Mouse (Mus musculus) embryo, embryonic 10.5 days (tissue): ENCODE results near the gene Zfp367.

ENCODE experiments used
- DNase-seq: peaks from one replicate; pipeline ENCODE4 v3.0.0-alpha.2; 2015; ENCODE audit warnings: low spot score

Gene Zfp367

DNA sequence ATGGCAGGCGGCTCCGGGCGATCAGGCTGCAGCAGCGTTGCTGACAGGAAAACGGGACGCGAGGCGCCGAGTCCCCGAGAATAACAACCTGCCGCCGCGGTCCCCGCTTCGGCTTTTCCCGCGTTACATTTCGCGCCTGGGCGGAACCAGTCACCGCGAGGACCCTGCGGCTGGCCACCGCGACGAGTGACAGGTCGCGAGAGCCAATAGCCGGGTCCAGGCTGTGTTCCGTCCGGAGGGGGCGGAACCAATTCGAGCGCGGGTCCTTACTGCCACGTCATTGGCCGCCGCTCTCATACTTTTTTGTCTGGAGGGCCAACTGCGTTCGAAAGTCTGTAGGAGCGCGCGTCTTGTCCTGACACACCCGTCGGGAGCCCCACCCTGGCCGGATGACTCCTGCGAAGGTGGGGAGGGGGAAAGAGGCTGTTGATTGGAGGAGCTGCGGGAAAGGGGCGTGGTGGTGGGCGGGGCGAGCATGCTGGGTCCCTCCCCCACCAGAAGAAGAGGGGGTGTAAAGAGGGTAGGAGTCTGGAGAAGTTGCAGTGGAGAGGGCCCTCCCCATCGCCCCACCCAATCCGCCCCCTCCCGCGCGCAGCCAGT is at the start of gene Zfp367:
Zfp367 (minus strand) TSS at position 120 of the 600 bp plus-strand sequence.
- peak; percentile 99 for DNase-seq

DNA sequence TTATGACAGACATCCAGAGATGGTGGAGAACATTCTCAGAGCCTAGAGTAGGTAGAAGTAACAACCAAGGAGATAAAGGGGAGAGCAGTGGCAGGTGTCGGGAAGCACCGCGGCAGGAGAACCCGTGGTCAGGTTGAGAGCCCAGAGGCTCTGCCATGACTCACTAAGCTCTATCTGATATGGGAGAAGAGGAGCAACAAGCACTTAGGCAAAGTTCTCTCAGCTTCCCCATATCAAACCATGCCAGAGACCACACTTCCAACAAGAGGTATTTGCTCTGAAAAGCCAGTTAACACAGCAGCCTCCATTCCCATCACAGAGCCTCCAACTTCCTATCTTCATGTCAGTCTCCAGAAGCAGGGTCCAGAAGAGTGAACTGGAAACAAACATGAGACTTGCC is 47.9 kb upstream of the Zfp367 start:
- DNase-seq = no peak

DNA sequence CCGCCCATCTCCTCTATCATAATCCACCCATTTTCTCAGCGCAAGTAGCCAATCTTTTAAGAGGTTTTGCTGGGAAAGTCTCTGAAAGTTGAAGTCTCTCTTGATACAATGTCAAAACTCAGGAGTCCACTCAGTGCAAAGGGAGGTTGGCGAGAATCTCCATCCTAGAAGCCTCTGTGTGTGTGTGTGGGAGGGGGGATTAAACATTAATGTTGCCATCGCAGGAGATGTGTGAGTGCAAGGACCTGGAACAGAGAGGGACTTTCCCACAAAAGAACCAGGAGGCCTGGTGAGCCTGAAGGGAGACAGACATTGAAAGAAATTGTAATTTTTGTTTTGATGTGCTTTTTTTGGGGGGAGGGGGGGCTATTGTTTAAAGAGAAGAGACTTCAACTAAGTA is 45.3 kb upstream of the Zfp367 start:
- DNase-seq = no peak

GRCm38 (mm10) chr13:64197899-64198298 is 44.9 kb upstream of the Zfp367 start:
- DNase-seq = no peak

DNA sequence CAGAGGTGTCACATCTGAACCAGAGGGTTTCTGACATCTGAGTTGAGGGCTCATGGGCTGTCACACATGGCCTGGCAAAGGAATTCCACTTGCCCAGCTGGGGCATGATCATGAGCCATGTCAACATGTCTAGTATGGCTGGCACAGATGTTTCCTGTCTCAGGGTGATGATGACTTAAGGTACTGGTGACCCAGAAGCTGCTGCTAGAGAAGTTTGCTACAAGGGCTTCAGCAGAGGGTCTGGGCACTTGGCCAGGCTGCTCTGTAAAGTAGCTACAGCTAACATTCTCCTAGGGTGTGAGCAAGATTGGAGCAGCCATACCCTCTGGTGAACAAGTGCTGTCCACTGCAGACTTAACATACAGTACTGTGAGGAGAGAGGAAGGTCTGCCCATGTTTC is 34.1 kb upstream of the Zfp367 start:
- no peak for DNase-seq

- no peak for DNase-seq
Measured at GRCm38 (mm10) chr13:64186516-64186915, 33.5 kb upstream of the Zfp367 start.

DNA sequence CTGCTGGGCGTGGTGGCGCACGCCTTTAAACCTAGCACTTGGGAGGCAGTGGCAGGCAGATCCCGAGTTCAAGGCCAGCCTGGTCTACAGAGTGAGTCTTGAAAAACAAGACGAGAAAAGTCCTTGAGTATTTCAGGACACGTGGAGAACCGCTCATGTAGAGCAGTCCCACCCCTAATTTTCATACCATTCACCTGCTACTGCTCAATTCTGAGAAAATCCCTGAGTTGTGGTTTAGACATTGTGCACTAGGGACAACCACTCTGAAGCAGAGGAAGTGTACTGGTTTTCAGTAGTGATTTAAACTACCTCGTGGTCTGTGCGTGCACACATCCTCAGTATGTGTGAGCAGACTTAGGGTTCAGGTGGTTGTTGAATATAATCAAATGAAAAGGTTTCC is 32.6 kb upstream of the Zfp367 start:
- DNase-seq = no peak

DNA sequence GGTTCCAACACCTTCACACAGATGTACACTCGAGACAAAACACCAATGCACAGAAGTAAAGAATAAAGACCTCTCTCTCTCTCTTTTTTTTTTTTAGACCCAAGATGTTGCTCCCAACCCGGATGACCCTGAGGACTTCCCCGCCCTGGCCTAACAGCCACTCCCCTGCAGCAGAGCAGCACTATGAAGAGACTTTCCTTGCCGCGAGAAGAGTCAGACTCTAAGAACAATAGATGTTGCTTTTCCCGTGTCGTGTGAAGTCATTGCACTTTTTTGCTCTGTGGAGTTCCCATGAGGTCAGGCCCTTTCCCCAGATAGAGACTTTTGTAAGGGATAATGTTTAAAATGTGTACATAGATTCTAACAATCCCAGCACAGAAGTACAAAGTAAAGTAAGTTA is 32.2 kb upstream of the Zfp367 start:
- DNase-seq = no peak

DNA sequence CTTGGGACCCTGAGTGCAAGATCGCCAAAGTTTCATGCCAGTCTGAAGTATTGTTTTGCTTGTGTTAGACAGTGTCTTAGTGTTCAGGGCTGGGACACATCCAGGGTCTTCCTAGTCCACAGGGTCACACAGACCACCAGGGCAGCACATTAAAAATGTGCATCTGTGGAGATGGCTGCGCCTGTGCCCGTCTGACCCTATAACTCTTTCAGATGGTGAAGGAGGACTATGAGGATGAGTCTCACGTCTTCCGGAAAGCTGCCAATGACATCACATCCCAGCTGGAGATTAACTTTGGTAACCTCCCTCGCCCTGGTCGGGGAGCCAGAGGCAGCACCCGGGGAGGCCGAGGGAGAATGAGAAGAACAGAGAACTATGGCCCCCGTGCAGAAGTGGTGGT is 31.4 kb upstream of the Zfp367 start:
- DNase-seq = no peak

DNA sequence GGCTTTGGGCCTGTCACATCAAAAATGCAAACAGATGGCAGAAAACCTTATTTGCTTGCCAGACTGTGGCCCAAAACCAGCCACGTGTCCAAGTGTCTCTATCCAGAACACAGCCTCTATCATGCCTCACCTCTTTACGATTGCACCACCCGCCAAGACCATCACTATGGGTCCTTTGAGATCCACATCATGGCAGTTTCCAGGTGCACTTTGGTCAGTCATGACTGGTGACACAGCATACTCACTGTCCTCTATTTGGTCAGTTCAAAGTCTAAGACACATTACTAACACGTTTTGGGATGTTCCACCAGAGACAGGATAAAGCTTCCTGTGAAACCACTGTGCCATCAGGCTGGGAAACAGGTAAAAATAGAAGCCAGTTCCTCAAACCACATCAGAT is 30.6 kb upstream of the Zfp367 start:
- DNase-seq = no peak

- DNase-seq = no peak
Measured at GRCm38 (mm10) chr13:64182091-64182490, 29.1 kb upstream of the Zfp367 start.

DNA sequence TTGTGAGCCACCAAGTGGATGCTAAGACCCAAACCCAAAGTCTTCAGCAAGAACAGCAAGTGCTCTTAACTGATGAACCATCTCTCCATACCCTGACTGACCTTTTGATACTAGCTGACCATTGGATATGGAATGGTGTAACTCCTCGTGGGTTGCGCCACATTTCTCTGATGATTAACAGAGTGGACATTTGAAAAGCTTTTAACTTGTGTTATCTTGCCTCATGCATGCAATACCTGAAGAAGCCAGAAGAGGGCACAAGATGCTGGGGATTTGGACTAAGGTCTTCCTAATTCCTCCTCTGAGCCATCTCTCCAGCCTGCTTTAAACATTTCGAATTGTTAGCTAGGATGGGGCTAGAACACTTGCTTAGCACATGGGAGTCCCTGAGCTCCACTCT is 27.9 kb upstream of the Zfp367 start:
- peak; percentile 79 for DNase-seq

DNA sequence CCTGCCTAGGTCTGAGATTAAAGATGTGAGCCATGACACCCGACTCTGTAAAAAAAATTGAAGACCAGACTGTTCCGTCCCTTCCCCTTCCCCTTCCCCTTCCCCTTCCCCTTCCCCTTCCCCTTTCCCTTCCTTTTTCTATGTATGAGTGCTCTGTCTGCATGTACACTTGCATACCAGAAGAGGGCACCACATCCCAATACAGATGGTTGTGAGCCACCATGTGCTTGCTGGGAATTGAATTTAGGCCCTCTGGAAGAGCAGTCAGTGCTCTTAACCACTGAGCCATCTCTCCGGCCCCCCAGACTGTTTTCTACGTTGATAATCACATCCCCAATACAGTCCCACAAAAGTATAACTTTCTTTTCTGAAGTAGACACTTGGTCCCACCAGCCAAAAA is 27.3 kb upstream of the Zfp367 start:
- DNase-seq = no peak

DNA sequence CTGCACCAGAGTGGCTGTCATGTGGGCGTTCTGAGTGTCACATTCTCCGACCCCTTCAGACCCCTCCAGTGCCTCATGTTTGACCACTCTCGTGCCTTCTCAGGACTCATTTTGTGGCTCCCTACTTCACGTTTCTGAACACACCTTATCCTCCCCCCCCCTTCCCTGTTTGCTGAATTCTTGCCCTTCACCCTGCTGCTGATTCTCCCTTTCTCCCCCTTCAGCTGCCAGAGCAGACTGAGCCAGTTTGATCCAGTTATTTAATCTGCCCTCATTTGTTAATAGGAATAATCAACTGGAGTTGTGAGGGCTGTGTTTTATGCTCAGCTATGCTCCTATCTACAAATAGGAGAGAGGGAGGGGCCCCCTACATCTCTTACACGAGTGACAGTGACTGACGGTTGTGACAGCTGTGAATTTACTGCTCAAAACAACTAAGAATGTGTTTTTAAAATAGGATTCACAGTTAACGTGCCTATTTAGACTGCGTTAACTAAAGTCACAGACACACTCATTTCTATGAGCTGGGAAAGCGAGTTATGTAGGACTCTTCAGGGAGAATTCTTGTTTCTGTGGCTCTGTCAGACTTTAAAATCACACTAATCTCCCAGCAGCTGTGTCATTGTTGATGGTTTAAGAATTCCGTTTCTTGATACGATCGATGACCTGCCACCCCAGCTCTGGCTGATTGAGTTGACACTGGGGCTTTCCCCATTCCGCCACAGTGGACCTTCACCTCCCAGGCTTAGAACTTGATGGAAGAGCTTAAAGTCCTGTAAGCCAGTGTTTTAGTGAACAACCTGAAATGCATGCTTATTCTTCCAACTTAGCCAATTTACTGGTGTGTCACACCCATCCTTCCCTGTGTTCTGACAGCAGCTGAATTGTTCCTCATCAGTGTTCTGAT is 26.0 kb upstream of the Zfp367 start:
- no peak for DNase-seq

- DNase-seq = no peak
Measured at GRCm38 (mm10) chr13:64178000-64178399, 25.0 kb upstream of the Zfp367 start.

DNA sequence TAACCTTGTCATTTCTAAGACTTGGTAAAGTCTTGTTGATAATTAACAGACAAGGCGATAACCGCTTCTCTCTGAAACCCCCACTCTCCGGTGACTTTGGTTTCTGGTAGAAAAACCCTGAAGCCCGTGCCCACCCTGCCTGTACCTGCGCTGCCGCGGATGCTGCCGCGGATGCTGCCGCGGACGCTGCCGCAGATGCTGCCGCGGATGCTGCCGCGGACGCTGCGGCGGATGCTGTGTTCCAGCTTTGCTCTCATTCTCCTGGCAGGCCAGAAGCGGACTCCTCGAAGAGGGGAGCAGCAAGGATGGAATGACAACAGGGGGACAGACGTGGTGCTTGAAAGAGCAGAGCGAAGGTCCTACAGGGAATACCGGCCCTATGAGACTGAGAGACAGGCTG is 16.7 kb upstream of the Zfp367 start:
- no peak for DNase-seq

- DNase-seq = peak; percentile 19
Measured at GRCm38 (mm10) chr13:64163147-64163715, 10.2 kb upstream of the Zfp367 start.

DNA sequence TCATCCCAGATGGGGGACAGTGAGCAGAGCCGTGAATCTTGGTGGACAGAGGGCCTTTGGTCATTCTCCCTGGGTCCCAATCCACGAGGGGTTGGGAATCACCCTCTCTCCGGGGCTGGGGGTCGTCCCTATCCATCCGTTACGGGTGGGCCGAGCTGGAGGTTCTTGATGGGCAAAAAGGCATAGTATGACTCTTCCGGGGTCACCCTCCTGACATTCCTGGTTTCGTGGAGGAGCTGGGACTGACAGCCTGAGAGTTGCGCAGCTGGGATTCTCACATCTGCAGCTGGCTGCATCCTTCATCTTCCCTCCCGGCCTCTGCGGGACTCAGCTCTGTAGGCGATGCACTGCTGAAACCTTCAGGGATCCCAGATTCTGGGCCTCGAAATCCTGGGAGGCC is 9.6 kb upstream of the Zfp367 start:
- peak; percentile 46 for DNase-seq

- no peak for DNase-seq
Measured at GRCm38 (mm10) chr13:64161916-64162611, 9.1 kb upstream of the Zfp367 start.

GRCm38 (mm10) chr13:64161548-64161915 is 8.5 kb upstream of the Zfp367 start, which contains the start of gene Habp4:
TSS of gene Habp4 (plus strand) at chr13:64161824.
- DNase-seq = peak; percentile 99

DNA sequence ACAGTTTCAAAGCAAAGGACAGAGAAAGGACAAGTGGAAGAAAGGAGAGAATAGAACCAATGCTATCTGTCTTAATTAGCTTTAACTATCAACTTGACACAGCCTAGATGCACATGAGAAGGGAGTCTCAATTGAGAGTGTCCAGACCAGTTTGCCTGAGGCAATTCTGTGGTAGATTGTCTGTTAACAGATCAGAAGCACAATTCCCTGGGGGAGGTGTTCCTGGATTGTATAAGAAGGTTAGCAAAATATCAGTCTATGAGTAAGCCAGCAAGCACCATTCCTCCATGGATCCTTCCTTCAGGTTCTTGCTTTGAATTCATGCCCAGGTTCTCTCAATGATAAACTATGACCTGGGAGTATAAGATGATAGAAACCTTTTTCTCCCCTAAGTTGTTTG is 4.0 kb upstream of the Zfp367 start:
- no peak for DNase-seq

GRCm38 (mm10) chr13:64155171-64155571 is 2.2 kb upstream of the Zfp367 start:
- DNase-seq = peak; percentile 71

DNA sequence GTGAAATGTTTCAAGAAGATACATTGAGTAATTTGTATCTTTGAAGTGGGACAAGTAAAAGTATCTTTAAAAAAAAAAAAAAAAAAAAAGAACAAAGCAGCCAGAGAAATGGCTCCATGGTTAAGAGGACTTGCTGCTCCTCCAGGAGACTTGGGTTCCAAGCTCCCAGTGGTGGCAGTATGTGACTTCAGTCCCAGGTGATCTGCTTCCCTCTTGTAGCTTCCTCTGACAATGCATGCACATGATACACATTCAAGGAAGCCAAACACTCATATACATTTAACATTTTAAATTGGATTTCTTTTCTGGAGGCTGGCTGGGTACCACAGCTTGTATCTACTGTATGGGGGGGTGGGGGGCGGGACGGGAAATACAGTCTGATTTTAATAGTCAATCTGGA is 1.6 kb upstream of the Zfp367 start:
- DNase-seq = peak; percentile 26
